Mouse (Mus musculus): ENCODE data around the gene H1foo.

GRCm38 (mm10) chr6:115905568-115905967 is 39.2 kb upstream of the H1foo start:
- no peak for TF ChIP-seq CTCF (IDR thresholded peaks at IDR 0.05; ENCODE audit: borderline replicate concordance, insufficient read depth, low read length)
- TF ChIP-seq POLR2A (IDR thresholded peaks at IDR 0.05; ENCODE audit: low read depth, low read length), result no peak

Measured in embryonic fibroblast, embryonic 13.5 days (primary cell).